Mouse (Mus musculus) megakaryocyte, embryonic 14.5 days (primary cell): ENCODE results near the gene Ccser1.

Experiments
- FLI1 ChIP-seq: IDR thresholded peaks from 2 replicates; pipeline ENCODE4 v1.6.1; 2012; ENCODE audit warnings: low read length, inconsistent platforms, mixed read lengths
- GATA1 ChIP-seq: IDR thresholded peaks from 3 replicates; pipeline ENCODE4 v1.6.1; 2012; ENCODE audit warnings: mixed read lengths, low read length, inconsistent platforms, borderline replicate concordance

DNA sequence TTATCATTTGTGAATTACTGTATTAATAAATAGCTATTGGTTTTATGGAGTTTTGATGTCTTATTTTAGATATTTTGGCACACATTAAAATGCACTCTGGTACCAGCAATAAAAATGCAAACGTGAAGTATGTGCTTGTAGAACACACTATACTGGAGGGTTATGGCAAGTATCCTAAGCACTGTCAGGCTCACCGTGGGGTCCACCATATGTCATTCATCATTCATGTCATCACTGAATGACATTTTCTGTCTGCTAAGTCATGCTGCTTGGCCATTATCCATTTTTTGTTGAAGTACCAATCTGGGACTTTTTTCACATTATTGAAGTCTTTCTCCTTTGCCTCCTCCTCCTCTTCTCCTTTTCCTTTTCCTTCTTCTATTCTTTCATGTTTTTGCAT, 925.3 kb downstream of the Ccser1 start:
- no peak for TF ChIP-seq GATA1
- TF ChIP-seq FLI1, result no peak
